Mouse (Mus musculus) liver, embryonic 11.5 days (tissue): Measurements from ENCODE around the gene Nup50. TPM values are rescaled to one million over a fixed set of nuclear protein-coding genes. Genes with fewer than 3 reads are reported as not detected.

Source experiments
- ATAC-seq: fragments of 200-750 bp; cut with Nextera tagmentation; replicated peaks from 2 replicates; pipeline ENCODE4 v1.8.0; 2017; ENCODE audit warnings: moderate number of reproducible peaks, mild to moderate bottlenecking, moderate TSS enrichment, moderate library complexity; ENCODE audit not compliant: low FRiP score
- DNase-seq: peaks from one replicate; pipeline ENCODE4 v3.0.0-alpha.2; 2017; ENCODE audit warnings: low spot score
- H3K27ac ChIP-seq: fragments of 300-500 bp; sonication (generic); 2 replicates; pipeline ENCODE4 v1.5.1; 2014; ENCODE audit warnings: mild to moderate bottlenecking, low read depth, low read length, control low read depth
- H3K27me3 ChIP-seq: fragments of 300-500 bp; sonication (generic); replicated peaks from 2 replicates; pipeline ENCODE4 v1.6.1; 2014; ENCODE audit warnings: low read length, mixed read lengths; ENCODE audit not compliant: control insufficient read depth, insufficient read depth
- H3K36me3 ChIP-seq: fragments of 300-500 bp; sonication (generic); 2 replicates; pipeline ENCODE4 v1.6.1; 2014; ENCODE audit warnings: mild to moderate bottlenecking, low read length, moderate library complexity, mixed read lengths; ENCODE audit not compliant: control insufficient read depth, insufficient read depth
- H3K4me1 ChIP-seq: fragments of 300-500 bp; sonication (generic); replicated peaks from 2 replicates; pipeline ENCODE4 v1.6.1; 2014; ENCODE audit warnings: low read length, mixed read lengths; ENCODE audit not compliant: control insufficient read depth, insufficient read depth
- H3K4me2 ChIP-seq: fragments of 300-500 bp; sonication (generic); 2 replicates; pipeline ENCODE4 v1.6.1; 2014; ENCODE audit warnings: mild to moderate bottlenecking, control low read depth, moderate library complexity
- H3K4me3 ChIP-seq: fragments of 300-500 bp; sonication (generic); 2 replicates; pipeline ENCODE4 v1.5.1; 2014; ENCODE audit warnings: low read depth, low read length, control low read depth
- H3K9ac ChIP-seq: fragments of 300-500 bp; sonication (generic); 2 replicates; pipeline ENCODE4 v1.6.1; 2014; ENCODE audit warnings: low read depth, low read length, control low read depth
- H3K9me3 ChIP-seq: fragments of 300-500 bp; sonication (generic); 2 replicates; pipeline ENCODE4 v1.6.1; 2016; ENCODE audit warnings: low read length, inconsistent platforms, mixed read lengths; ENCODE audit not compliant: control insufficient read depth
- WGBS: fragments of 180-500 bp; shearing (Covaris S2); extraction: QIAGEN DNeasy Blood & Tissue Kit; methylation state at CpG from one replicate; pipeline ENCODE4 v1.1.7; 2014; 5-methylcytosine and 5-hydroxymethylcytosine counted together
- polyA plus RNA-seq: library from polyadenylated mRNA; unstranded; fragments of >200 nt; fragmentation: Nextera tagmentation; extraction: Ambion mirVana; gene quantifications from 2 replicates; pipeline ENCODE4 v1.2.1, GENCODE M21; 2014

The Nup50 gene
- polyA plus RNA-seq, 1 experiment from 2014 or later: 56.7 TPM

GRCm38 (mm10) chr15:84903843-84904385 is 19.3 kb upstream of the Nup50 start:
- H3K4me2 ChIP-seq: no peak overlapping the region
- no peak overlapping the region for H3K27ac ChIP-seq
- no peaks in the 10 kb centered on the region for H3K27me3 ChIP-seq
- no peak for ATAC-seq
- no peak overlapping the region for H3K9ac ChIP-seq
- no peak overlapping the region for H3K4me3 ChIP-seq
- H3K9me3 ChIP-seq: no peaks in the 10 kb centered on the region
- no peaks in the 10 kb centered on the region for H3K4me1 ChIP-seq
- no peak for DNase-seq
- 80% methylated on average over 7 of the region's 7 CpGs for WGBS
- H3K36me3 ChIP-seq: no peaks in the 10 kb centered on the region

DNA sequence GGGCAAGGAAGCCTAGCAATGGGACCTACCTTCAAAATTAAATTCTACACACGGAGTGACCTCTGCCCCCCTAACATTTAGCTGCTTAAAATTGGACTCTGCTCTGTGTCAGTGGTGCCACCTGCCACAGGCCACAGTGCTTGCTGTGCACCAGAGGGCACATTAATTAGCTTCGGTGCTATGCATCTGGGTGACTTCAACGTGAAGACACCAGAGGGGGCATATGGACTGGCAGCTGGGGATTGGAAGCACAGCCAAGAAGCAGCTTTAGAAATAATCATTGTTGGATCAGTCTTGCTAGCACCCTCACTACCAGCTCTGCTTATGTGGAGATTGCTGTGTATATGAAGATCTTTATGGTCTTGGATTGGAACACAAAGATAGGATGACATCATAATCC is 10.0 kb upstream of the Nup50 start:
- H3K4me3 ChIP-seq: no peak overlapping the region
- no peak for ATAC-seq
- H3K9ac ChIP-seq: no peak overlapping the region
- no peak for DNase-seq
- WGBS: 87% methylated on average over 3 of the region's 3 CpGs
- no peak overlapping the region for H3K27ac ChIP-seq
- H3K36me3 ChIP-seq: peaks cover 8% of the 10 kb centered on the region; the same call in 1 of the 2 replicates
- H3K9me3 ChIP-seq: peaks cover 4% of the 10 kb centered on the region; the same call in 1 of the 2 replicates
- no peaks in the 10 kb centered on the region for H3K4me1 ChIP-seq
- no peak overlapping the region for H3K4me2 ChIP-seq
- no peaks in the 10 kb centered on the region for H3K27me3 ChIP-seq

GRCm38 (mm10) chr15:84919938-84920337 is 3.3 kb upstream of the Nup50 start, which contains the start of gene Gm29666:
Gene Gm29666, minus strand, starts transcription at chr15:84920038.
- Histone ChIP-seq H3K27ac (no peak within 1 kb of the TSS), H3K9ac (no peak within 1 kb of the TSS), H3K4me3 (no peak within 1 kb of the TSS), H3K27me3 (no peaks in the 10 kb centered on the region), H3K9me3 (no peaks in the 10 kb centered on the region), H3K4me1 (peaks cover 8% of the 10 kb centered on the region), H3K36me3 (no peaks in the 10 kb centered on the region), H3K4me2 (no peak within 1 kb of the TSS)
- DNase-seq: no peak
- ATAC-seq: no peak
- 93% methylated on average over 3 of the region's 3 CpGs for WGBS

DNA sequence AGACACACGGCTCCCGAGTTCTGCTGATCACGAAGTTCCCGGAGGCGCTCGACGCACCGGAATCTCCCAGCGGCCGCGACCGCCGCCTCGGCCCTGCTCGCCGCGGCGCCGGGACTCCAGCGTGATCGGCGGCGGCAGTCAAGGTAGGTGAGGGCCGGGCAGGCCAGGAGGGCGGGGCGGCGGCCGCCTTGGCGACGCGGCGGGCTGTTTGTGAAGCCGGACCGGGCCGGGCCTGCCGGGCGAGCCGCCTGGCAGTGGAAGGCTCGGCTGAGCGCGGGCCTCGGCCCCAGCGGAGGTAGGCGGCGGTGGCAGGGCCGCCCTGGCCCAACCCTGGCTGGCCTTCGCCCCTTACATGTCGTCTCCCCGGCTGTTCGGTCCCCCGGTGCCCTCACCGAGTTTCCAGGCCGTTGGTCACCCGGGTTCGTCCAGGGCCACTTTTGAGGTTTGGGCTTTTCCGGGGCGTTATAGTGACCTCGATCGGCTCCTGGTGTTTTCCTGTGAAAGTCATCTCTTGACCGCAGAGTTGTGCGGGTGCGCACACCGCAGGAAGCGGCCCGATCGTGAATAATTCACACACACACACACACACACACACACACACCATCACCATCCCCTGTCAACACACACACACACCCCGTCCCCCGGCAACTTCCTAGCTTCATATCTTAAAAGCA is 434 bp downstream of the Nup50 start:
- under 1% methylated on average over 64 of the region's 68 CpGs for WGBS
- Histone ChIP-seq H3K27me3 (no peaks in the 10 kb centered on the region), H3K27ac (peak overlapping the region; percentile 90), H3K4me1 (peaks cover 15% of the 10 kb centered on the region), H3K4me2 (peak overlapping the region; percentile 79), H3K4me3 (peak overlapping the region; percentile 96), H3K9ac (peak overlapping the region; percentile 99), H3K36me3 (peaks cover 9% of the 10 kb centered on the region), H3K9me3 (no peaks in the 10 kb centered on the region)
- ATAC-seq (peak; percentile 75), DNase-seq (peak; percentile 69)

DNA sequence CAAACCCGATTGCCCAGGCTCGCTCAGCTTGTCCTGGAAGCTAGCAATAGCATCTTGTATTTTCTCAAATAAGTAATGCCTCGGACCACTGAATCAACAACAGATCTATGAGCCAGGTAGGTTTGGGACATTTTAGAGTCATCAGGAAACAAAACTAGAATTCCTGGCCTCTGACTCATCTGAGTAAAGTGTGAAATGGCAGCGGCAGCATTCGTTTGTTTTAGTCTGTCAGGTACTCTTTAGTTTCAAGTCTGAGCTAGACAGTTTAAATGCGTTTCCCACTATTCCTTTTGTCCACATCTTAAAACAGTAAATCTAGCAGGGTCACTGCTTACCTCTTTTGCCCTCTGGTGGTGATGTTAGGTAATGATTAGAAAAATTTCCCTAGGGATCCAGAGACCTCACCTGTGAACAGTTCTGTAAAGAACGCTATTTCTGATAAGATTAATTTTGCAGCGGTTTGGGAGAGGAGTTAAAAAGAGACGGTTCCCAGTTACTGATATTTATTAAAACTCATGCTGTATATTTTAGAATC is 1.6 kb downstream of the Nup50 start:
- Histone ChIP-seq H3K4me3 (peak overlapping the region; percentile 96), H3K4me2 (peak overlapping the region; percentile 79), H3K9me3 (no peaks in the 10 kb centered on the region), H3K9ac (peak overlapping the region; percentile 99), H3K27ac (no peak overlapping the region), H3K27me3 (no peaks in the 10 kb centered on the region), H3K36me3 (peaks cover 19% of the 10 kb centered on the region), H3K4me1 (peaks cover 15% of the 10 kb centered on the region)
- no peak for ATAC-seq
- 10% methylated on average over 9 of the region's 9 CpGs for WGBS
- DNase-seq: no peak

DNA sequence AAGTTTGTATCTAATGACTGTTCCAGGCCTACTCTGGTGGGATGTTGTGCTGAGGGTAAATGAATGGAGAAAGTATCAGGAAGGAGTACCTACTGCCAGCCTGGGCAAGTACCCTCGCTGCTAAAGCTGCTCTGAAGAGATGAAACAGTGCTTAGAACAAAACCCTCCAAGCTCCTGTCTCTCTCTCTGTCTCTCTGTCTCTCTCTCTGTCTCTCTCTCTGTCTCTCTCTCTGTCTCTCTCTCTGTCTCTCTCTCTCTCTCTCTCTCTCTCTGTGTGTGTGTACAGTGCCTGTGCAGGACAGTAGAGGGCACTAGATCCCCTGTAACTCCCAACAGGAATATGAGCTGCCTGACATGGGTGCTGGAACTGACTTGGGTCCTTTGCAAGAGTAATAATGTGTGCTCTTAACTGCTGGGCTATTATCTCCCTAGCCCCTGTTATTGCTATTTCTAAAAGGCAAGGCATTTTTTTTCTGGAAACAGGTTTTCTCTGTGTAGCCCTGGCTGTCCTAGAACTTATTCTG is 2.3 kb downstream of the Nup50 start:
- peak overlapping the region; percentile 79 for H3K4me2 ChIP-seq
- ATAC-seq: no peak
- H3K27ac ChIP-seq: no peak overlapping the region
- H3K4me3 ChIP-seq: peak overlapping the region; percentile 96
- WGBS: 79% methylated on average over 1 of the region's 1 CpGs
- H3K36me3 ChIP-seq: peaks cover 25% of the 10 kb centered on the region
- no peak for DNase-seq
- H3K9me3 ChIP-seq: no peaks in the 10 kb centered on the region
- no peaks in the 10 kb centered on the region for H3K27me3 ChIP-seq
- H3K9ac ChIP-seq: no peak overlapping the region
- H3K4me1 ChIP-seq: peaks cover 15% of the 10 kb centered on the region

- H3K4me3 ChIP-seq: no peak overlapping the region
- H3K27me3 ChIP-seq: no peaks in the 10 kb centered on the region
- 60% methylated on average over 5 of the region's 5 CpGs for WGBS
- H3K9ac ChIP-seq: no peak overlapping the region
- H3K36me3 ChIP-seq: peaks cover 79% of the 10 kb centered on the region
- DNase-seq (no peak), ATAC-seq (0 out of 2 replicates have a peak, but pooled peaks have one; percentile 23)
- H3K4me2 ChIP-seq: no peak overlapping the region
- no peak overlapping the region for H3K27ac ChIP-seq
- H3K4me1 ChIP-seq: no peaks in the 10 kb centered on the region
- H3K9me3 ChIP-seq: no peaks in the 10 kb centered on the region
These were observed 9.1 kb downstream of the Nup50 start for GRCm38 (mm10) chr15:84932351-84932750.

- Histone ChIP-seq H3K4me3 (no peak overlapping the region), H3K9me3 (no peaks in the 10 kb centered on the region), H3K4me1 (no peaks in the 10 kb centered on the region), H3K4me2 (no peak overlapping the region), H3K27me3 (no peaks in the 10 kb centered on the region), H3K27ac (no peak overlapping the region), H3K36me3 (peaks cover 83% of the 10 kb centered on the region), H3K9ac (no peak overlapping the region)
- ATAC-seq: no peak
- WGBS: 94% methylated on average over 16 of the region's 16 CpGs
- no peak for DNase-seq
These were observed 11.7 kb downstream of the Nup50 start for GRCm38 (mm10) chr15:84934901-84935300.
